Mouse (Mus musculus) MEL (cell line): ENCODE data around the gene Pls3. TPM values are rescaled to one million over a fixed set of nuclear protein-coding genes. Genes with fewer than 3 reads are reported as not detected.

ENCODE experiments used
- DNase-seq: peaks from one replicate; pipeline ENCODE4 v3.0.0; 2011; ENCODE audit warnings: low read depth, low spot score
- H3K27ac ChIP-seq: 2 replicates; pipeline ENCODE4 v1.5.1; 2012; ENCODE audit warnings: low read depth, mild to moderate bottlenecking, control low read depth, low read length, moderate library complexity; ENCODE audit not compliant: control insufficient read depth
- H3K27me3 ChIP-seq, 2 experiments: fragments of 150-350 bp in 1 of 2; sonication (generic) in 1 of 2; 2 replicates each; pipeline ENCODE4 v1.6.1; 2012; ENCODE audit warnings: low read length in 2 of 2, mild to moderate bottlenecking in 2 of 2, improper control_type of control experiment in 1 of 2, moderate library complexity in 1 of 2; ENCODE audit not compliant: insufficient read depth in 2 of 2, control insufficient read depth in 1 of 2
- H3K36me3 ChIP-seq, 2 experiments: 2 replicates each; pipeline ENCODE4 v1.6.1; 2012 to 2014; ENCODE audit warnings: low read length in 2 of 2, improper control_type of control experiment in 1 of 2, inconsistent platforms in 1 of 2, mild to moderate bottlenecking in 1 of 2; ENCODE audit not compliant: insufficient read depth in 2 of 2, control insufficient read depth in 1 of 2
- H3K4me1 ChIP-seq, 2 experiments: fragments of 150-350 bp in 1 of 2; sonication (generic) in 1 of 2; 2 replicates each; pipeline ENCODE4 v1.6.1; 2012; ENCODE audit warnings: low read length in 2 of 2, improper control_type of control experiment in 1 of 2, mild to moderate bottlenecking in 1 of 2; ENCODE audit not compliant: insufficient read depth in 2 of 2, control insufficient read depth in 1 of 2
- H3K4me3 ChIP-seq, 2 experiments: fragments of 150-350 bp in 1 of 2; sonication (generic) in 1 of 2; 2 replicates each; pipeline ENCODE4 v1.5.1; 2012; ENCODE audit warnings: low read depth in 2 of 2, low read length in 2 of 2, mild to moderate bottlenecking in 2 of 2, moderate library complexity in 2 of 2, control low read depth in 1 of 2, improper control_type of control experiment in 1 of 2; ENCODE audit not compliant: control insufficient read depth in 1 of 2, insufficient read depth in 1 of 2
- H3K79me2 ChIP-seq: 2 replicates; pipeline ENCODE4 v1.6.1; 2012; ENCODE audit warnings: mild to moderate bottlenecking, low read length, moderate library complexity; ENCODE audit not compliant: control insufficient read depth, poor library complexity, insufficient read depth
- H3K9ac ChIP-seq: 2 replicates; pipeline ENCODE4 v1.6.1; 2012; ENCODE audit warnings: low read depth, mild to moderate bottlenecking, control low read depth, low read length, moderate library complexity; ENCODE audit not compliant: control insufficient read depth, poor library complexity, severe bottlenecking
- H3K9me3 ChIP-seq: fragments of 150-350 bp; sonication (generic); replicated peaks from 2 replicates; pipeline ENCODE4 v1.6.1; 2012; ENCODE audit warnings: mild to moderate bottlenecking, low read length, improper control_type of control experiment, moderate library complexity; ENCODE audit not compliant: insufficient read depth
- CTCF ChIP-seq, 3 experiments: IDR thresholded peaks in 2 of 3; conservative IDR thresholded peaks in 1 of 3; 2 replicates each; pipeline ENCODE4 v1.5.1; 2011 to 2012; ENCODE audit warnings: low read length in 3 of 3, low read depth in 2 of 3, mild to moderate bottlenecking in 2 of 3, improper control_type of control experiment in 1 of 3, inconsistent platforms in 1 of 3, mixed read lengths in 1 of 3, moderate library complexity in 1 of 3; ENCODE audit not compliant: control insufficient read depth in 1 of 3, insufficient read depth in 1 of 3, poor library complexity in 1 of 3, severe bottlenecking in 1 of 3
- ETS1 ChIP-seq: IDR thresholded peaks from 2 replicates; pipeline ENCODE4 v1.6.1; 2012; ENCODE audit warnings: low read depth, mild to moderate bottlenecking, inconsistent platforms, low read length, improper control_type of control experiment, moderate library complexity
- GABPA ChIP-seq: IDR thresholded peaks from 2 replicates; pipeline ENCODE4 v1.6.1; 2012; ENCODE audit warnings: low read depth, mild to moderate bottlenecking, inconsistent platforms, low read length, improper control_type of control experiment, moderate library complexity
- MAX ChIP-seq: IDR thresholded peaks from 2 replicates; pipeline ENCODE4 v1.6.1; 2011; ENCODE audit warnings: low read length, improper control_type of control experiment
- MXI1 ChIP-seq: IDR thresholded peaks from 2 replicates; pipeline ENCODE4 v1.6.1; 2011; ENCODE audit warnings: mild to moderate bottlenecking, low read depth, low read length, improper control_type of control experiment
- MYC ChIP-seq: IDR thresholded peaks from 2 replicates; pipeline ENCODE4 v1.6.1; 2011; ENCODE audit warnings: low read depth, mild to moderate bottlenecking, low read length, improper control_type of control experiment, moderate library complexity
- NELFE ChIP-seq: IDR thresholded peaks from 2 replicates; pipeline ENCODE4 v1.6.1; 2011; ENCODE audit warnings: low read depth, low read length, improper control_type of control experiment
- RAD21 ChIP-seq: IDR thresholded peaks from 2 replicates; pipeline ENCODE4 v1.6.1; 2011; ENCODE audit warnings: mild to moderate bottlenecking, low read depth, low read length, improper control_type of control experiment
- SIN3A ChIP-seq: IDR thresholded peaks from 2 replicates; pipeline ENCODE4 v1.6.1; 2012; ENCODE audit warnings: low read length, improper control_type of control experiment, inconsistent platforms
- SMC3 ChIP-seq: IDR thresholded peaks from 2 replicates; pipeline ENCODE4 v1.6.1; 2011; ENCODE audit warnings: low read depth, low read length, improper control_type of control experiment
- TAL1 ChIP-seq: IDR thresholded peaks from 2 replicates; pipeline ENCODE4 v1.6.1; 2012; ENCODE audit warnings: mild to moderate bottlenecking, inconsistent platforms, low read length, moderate library complexity, mixed read lengths
- TBP ChIP-seq: IDR thresholded peaks from 2 replicates; pipeline ENCODE4 v1.8.0; 2011; ENCODE audit warnings: low read depth, low read length, improper control_type of control experiment
- UBTF ChIP-seq: IDR thresholded peaks from 2 replicates; pipeline ENCODE4 v1.6.1; 2012; ENCODE audit warnings: low read depth, mild to moderate bottlenecking, inconsistent platforms, low read length, improper control_type of control experiment, moderate library complexity, borderline replicate concordance; ENCODE audit not compliant: insufficient read depth
- USF2 ChIP-seq, 2 experiments: IDR thresholded peaks; 2 replicates each; pipeline ENCODE4 v1.6.1; 2011 to 2012; ENCODE audit warnings: improper control_type of control experiment in 2 of 2, low read length in 2 of 2, borderline replicate concordance in 1 of 2, inconsistent platforms in 1 of 2, low read depth in 1 of 2, mild to moderate bottlenecking in 1 of 2; ENCODE audit not compliant: insufficient read depth in 1 of 2
- ZC3H11A ChIP-seq: IDR thresholded peaks from 2 replicates; pipeline ENCODE4 v1.6.1; 2012; ENCODE audit warnings: low read depth, mild to moderate bottlenecking, inconsistent platforms, low read length, improper control_type of control experiment
- ZNF384 ChIP-seq: IDR thresholded peaks from 2 replicates; pipeline ENCODE4 v1.6.1; 2012; ENCODE audit warnings: low read depth, mild to moderate bottlenecking, inconsistent platforms, low read length, improper control_type of control experiment
- polyA plus RNA-seq, 2 experiments: library from polyadenylated mRNA; stranded (reverse) in 1 of 2; unstranded in 1 of 2; fragments of >175 nt in 1 of 2; fragments of >200 nt in 1 of 2; gene quantifications; 2 replicates each; pipeline versions ENCODE4 v1.2.1 to v1.2.4; 2012; ENCODE audit warnings: low replicate concordance in 2 of 2, low read depth in 1 of 2; ENCODE audit not compliant: insufficient read length in 2 of 2, insufficient read depth in 1 of 2, missing spikeins in 1 of 2
- total RNA-seq: library from RNA; depleted of rRNA; stranded (reverse); fragments of 300-350 nt; gene quantifications from 2 replicates; pipeline ENCODE4 v1.2.3, GENCODE M21; 2012

Pls3 gene
- total and polyA plus RNA-seq, 3 experiments = 1.7 to 4.3 TPM; not detected in 1

- no peaks in the 10 kb centered on the region for H3K36me3 ChIP-seq
- DNase-seq = peak; percentile 53
Measured at GRCm38 (mm10) chrX:75796583-75796982, 78.4 kb downstream of the Pls3 start.

GRCm38 (mm10) chrX:75779796-75780195, 95.2 kb downstream of the Pls3 start:
- DNase-seq = no peak
- Histone ChIP-seq H3K4me1 (peaks cover 0 to 3% of the 10 kb centered on the region in 2 experiments; a peak in 2 of 4 replicates), H3K27me3 (no peaks in the 10 kb centered on the region), H3K9ac (no peak overlapping the region), H3K9me3 (no peaks in the 10 kb centered on the region), H3K36me3 (peaks cover 0 to 2% of the 10 kb centered on the region in 2 experiments; a peak in 1 of 4 replicates), H3K79me2 (no peaks in the 10 kb centered on the region), H3K27ac (no peak overlapping the region), H3K4me3 (no peak overlapping the region)
- TF ChIP-seq RAD21 (no peak), TAL1 (no peak), SMC3 (no peak), MXI1 (no peak), UBTF (no peak), ZNF384 (no peak), ETS1 (no peak), TBP (no peak)

More at GRCm38 (mm10) chrX:75796583-75796982, 78.4 kb downstream of the Pls3 start:
- TF ChIP-seq SMC3 (peak; percentile 56), CTCF (IDR thresholded peaks at IDR 0.05 in 2 of 3, conservative IDR thresholded peaks at IDR 0.05 in 1 of 3; ENCODE audit: control insufficient read depth in 1 of 3, insufficient read depth in 1 of 3, low read depth in 2 of 3, low read length in 3 of 3, poor library complexity in 1 of 3, severe bottlenecking in 1 of 3) (peak in 2 of 3 experiments; percentile 47 to 64; a peak in 4 of 6 replicates), ZC3H11A (peak; percentile 32; the same call in 1 of the 2 replicates), RAD21 (peak; percentile 76), MYC (no peak), NELFE (no peak)
- Histone ChIP-seq H3K79me2 (no peaks in the 10 kb centered on the region), H3K27ac (no peak overlapping the region), H3K27me3 (no peaks in the 10 kb centered on the region), H3K4me3 (no peak overlapping the region), H3K9ac (no peak overlapping the region), H3K9me3 (no peaks in the 10 kb centered on the region), H3K4me1 (no peaks in the 10 kb centered on the region)

GRCm38 (mm10) chrX:75777461-75777860, 97.5 kb downstream of the Pls3 start:
- peaks cover 0 to 2% of the 10 kb centered on the region in 2 experiments; a peak in 1 of 4 replicates for H3K36me3 ChIP-seq
- no peak for TF ChIP-seq GABPA
- TF ChIP-seq SIN3A = no peak
- no peak for TF ChIP-seq ETS1
- TF ChIP-seq RAD21 = peak; percentile 5; the same call in 1 of the 2 replicates
- peak; percentile 30 for TF ChIP-seq SMC3
- no peak for TF ChIP-seq USF2 (IDR thresholded peaks at IDR 0.05; ENCODE audit: borderline replicate concordance in 1 of 2, insufficient read depth in 1 of 2, low read depth in 1 of 2, low read length in 2 of 2)
- TF ChIP-seq MAX = no peak
- TF ChIP-seq CTCF (IDR thresholded peaks at IDR 0.05 in 2 of 3, conservative IDR thresholded peaks at IDR 0.05 in 1 of 3; ENCODE audit: control insufficient read depth in 1 of 3, insufficient read depth in 1 of 3, low read depth in 2 of 3, low read length in 3 of 3, poor library complexity in 1 of 3, severe bottlenecking in 1 of 3) = peak; percentile 30 to 36 (median 33)
- H3K27me3 ChIP-seq = no peaks in the 10 kb centered on the region
- no peaks in the 10 kb centered on the region for H3K79me2 ChIP-seq
- H3K4me1 ChIP-seq = peaks cover 0 to 3% of the 10 kb centered on the region in 2 experiments; a peak in 2 of 4 replicates
- no peaks in the 10 kb centered on the region for H3K9me3 ChIP-seq
- DNase-seq = peak; percentile 43
- no peak overlapping the region for H3K4me3 ChIP-seq
- H3K9ac ChIP-seq = no peak overlapping the region
- no peak overlapping the region for H3K27ac ChIP-seq
